9 mouse cellular contexts compared by ENCODE assay signal in the genomic region with DNA sequence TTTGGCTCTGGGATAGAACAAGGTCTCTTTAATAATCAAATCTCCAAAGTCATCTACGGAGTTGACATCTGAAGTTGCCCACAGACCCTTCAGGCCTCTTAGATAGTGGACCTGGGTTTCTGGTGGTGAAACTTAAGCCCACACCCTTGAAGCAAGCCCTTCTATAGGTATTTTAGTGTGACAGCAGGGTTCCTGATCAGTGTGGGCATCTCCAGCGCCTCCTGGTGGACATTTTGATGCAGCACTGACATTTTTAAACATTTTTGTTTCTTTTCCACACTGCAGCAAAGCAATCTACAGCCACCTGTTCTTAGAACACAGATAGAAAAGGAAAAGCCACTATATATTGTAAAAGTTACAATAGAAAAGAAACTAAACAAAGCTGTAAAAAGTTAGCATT. TPM values are rescaled to one million over a fixed set of nuclear protein-coding genes. Genes with fewer than 3 reads are reported as not detected.
A peak's percentile ranks its signal among the peaks of the same experiment; 100 is the strongest.
DNase-seq lines count a peak whose midpoint lies in the region; ATAC-seq and TF ChIP-seq lines count a peak whose summit lies in the region.
"Had no signal": no experiment of that assay in that cellular context is flagged by ENCODE, and none has a peak within 500 bp of the region (broad histone marks: within the 10 kb centered on the region; RNA-seq: fewer than 3 reads in every experiment).

No protein-coding gene starts in this region.

- intact Hi-C loops in heart, postnatal 25 days (cut with DNase I), result loop anchor here (1.0 kb wide), 1 partner anchor 31 kb away; no protein-coding TSS in a partner anchor

- peak; percentile 21 for DNase-seq in heart, adult 8-10 months (ENCODE audit: low spot score)
- DNase-seq in heart, postnatal 25 days (ENCODE audit: low spot score), result no peak
- DNase-seq in 3T3-L1 (ENCODE audit: low read depth, low spot score) (peak; percentile 65), Patski (ENCODE audit: low read depth, low spot score) (no peak)
- DNase-seq in forelimb bud, embryonic 11.5 days (ENCODE audit: low read depth, low spot score), result peak; percentile 40
- DNase-seq in lung, postnatal 25 days (ENCODE audit: low spot score), result peak; percentile 28
- DNase-seq in c-Kit-positive CD71-positive TER-119-positive erythroid progenitor cells, embryonic 14.5 days (ENCODE audit: low spot score), result no peak
- no peak for DNase-seq in right cerebral cortex, adult 18-20 months

- CTCF ChIA-PET in Patski (lab: Charles Lee), result no interaction called here

- H3K27me3 ChIP-seq in Patski, result no peaks in the 10 kb centered on the region

- in situ Hi-C loops in Patski (cut with MboI; ENCODE audit: low pct_unique_long_range_greater_than_20kb), result loop anchor here (25.0 kb wide), 1 partner anchor 1544 kb away; the partner anchor contains the start of genes Olfr557 and Trim68

- POLR2A ChIA-PET in Patski (lab: Charles Lee), result no interaction called here

- TF ChIP-seq CTCF in Patski (IDR thresholded peaks at IDR 0.05), result peak; percentile 57

- no peak for ATAC-seq in Patski

RNA-seq across cellular contexts. Expression of gene Trim6, which starts 12.6 kb away (rescaled TPM):
- total RNA-seq in heart, adult 8-10 months (2022), result under 1 TPM; 0.14 to 0.34 (median 0.18) TPM
- under 1 TPM; 0.47 to 0.73 TPM for total RNA-seq in heart, postnatal 25 days (2021)
- polyA plus RNA-seq in Patski (2021), result 0.08 TPM

RNA-seq across cellular contexts. Expression of gene Trim34a, which starts 13.1 kb away (rescaled TPM):
- total RNA-seq in heart, adult 8-10 months (2022), result 1 to 10 TPM; 2.9 to 3.6 (median 3.4) TPM
- 1 to 10 TPM; 3.9 to 4.1 TPM for total RNA-seq in heart, postnatal 25 days (2021)
- polyA plus RNA-seq in Patski (2021), result 1.6 TPM

RNA-seq across cellular contexts. Expression of gene Olfr649, which starts 35.4 kb away (rescaled TPM):
- not detected for total RNA-seq in heart, adult 8-10 months (2022)
- not detected for total RNA-seq in heart, postnatal 25 days (2021)
- not detected for polyA plus RNA-seq in Patski (2021)
- total RNA-seq: layer of hippocampus, postnatal 25 days had no signal

RNA-seq across cellular contexts. Expression of gene Olfr648, which starts 48.0 kb away (rescaled TPM):
- not detected for total RNA-seq in heart, adult 8-10 months (2022)
- total RNA-seq in heart, postnatal 25 days (2021), result not detected
- polyA plus RNA-seq in Patski (2021), result 0.03 TPM

RNA-seq across cellular contexts. Expression of gene Trim5, which starts 56.7 kb away (rescaled TPM):
- 1 to 10 TPM; 1.3 to 2.8 (median 1.6) TPM for total RNA-seq in heart, adult 8-10 months (2022)
- total RNA-seq in heart, postnatal 25 days (2021), result 1 to 10 TPM; 2.2 to 2.3 TPM
- 2.3 TPM for polyA plus RNA-seq in Patski (2021)

Comparison
In these comparisons a context has a peak if more than half of its experiments do, and no peak if none do; other contexts are left out.
1. DNase-seq: peak in heart, adult 8-10 months (single experiment), 3T3-L1 (single experiment), forelimb bud, embryonic 11.5 days (single experiment) and lung, postnatal 25 days (single experiment); none in heart, postnatal 25 days (single experiment), Patski (single experiment), c-Kit-positive CD71-positive TER-119-positive erythroid progenitor cells, embryonic 14.5 days (single experiment) and right cerebral cortex, adult 18-20 months (single experiment).